19 mouse cellular contexts compared by ENCODE assay signal in genomic region chr11:14798314-14798713, GRCm38 (mm10).
"Had no signal": no experiment of that assay in that cellular context is flagged by ENCODE, and none has a peak within 500 bp of the region (broad histone marks: within the 10 kb centered on the region; RNA-seq: fewer than 3 reads in every experiment).

No protein-coding gene starts in this region.

- H3K9me3 ChIP-seq: liver, embryonic 15.5 days; lung, embryonic 15.5 days; midbrain, embryonic 12.5 days; neural tube, embryonic 12.5 days; stomach, embryonic 15.5 days had no signal

- H3K4me3 ChIP-seq: liver, embryonic 15.5 days; lung, embryonic 15.5 days; megakaryocyte, embryonic 14.5 days; midbrain, embryonic 12.5 days; neural tube, embryonic 12.5 days; stomach, embryonic 15.5 days had no signal

- H3K9ac ChIP-seq: liver, embryonic 15.5 days; liver, postnatal 0 days; lung, embryonic 15.5 days; midbrain, embryonic 12.5 days; neural tube, embryonic 12.5 days; stomach, embryonic 15.5 days had no signal

- H3K4me1 ChIP-seq: liver, embryonic 15.5 days; lung, embryonic 15.5 days; megakaryocyte, embryonic 14.5 days; midbrain, embryonic 12.5 days; neural tube, embryonic 12.5 days; stomach, embryonic 15.5 days had no signal

- H3K4me2 ChIP-seq: liver, embryonic 15.5 days; lung, embryonic 15.5 days; midbrain, embryonic 12.5 days; neural tube, embryonic 12.5 days; stomach, embryonic 15.5 days had no signal

- DNase-seq: liver, postnatal 0 days; lung, adult 2 months; lung, postnatal 14 days; lung, postnatal 36 days; midbrain, embryonic 14.5 days; right cerebral cortex, postnatal 14 days; thymus, adult 18-20 months; thymus, postnatal 14 days; thymus, postnatal 36 days had no signal

- ATAC-seq: liver, postnatal 0 days; lung, postnatal 0 days; midbrain, embryonic 16.5 days had no signal

- H3K27ac ChIP-seq: liver, embryonic 15.5 days; lung, embryonic 15.5 days; macrophage; midbrain, embryonic 12.5 days; neural tube, embryonic 12.5 days; stomach, embryonic 15.5 days; stomach, postnatal 0 days had no signal

- H3K36me3 ChIP-seq: liver, embryonic 15.5 days; lung, embryonic 15.5 days; midbrain, embryonic 12.5 days; neural tube, embryonic 12.5 days; stomach, embryonic 15.5 days had no signal

- H3K27me3 ChIP-seq: liver, embryonic 15.5 days; lung, embryonic 15.5 days; megakaryocyte, embryonic 14.5 days; midbrain, embryonic 12.5 days; neural tube, embryonic 12.5 days; stomach, embryonic 15.5 days had no signal
